Mouse (Mus musculus): ENCODE measurements around the gene Ext2. TPM values are rescaled to one million over a fixed set of nuclear protein-coding genes. Genes with fewer than 3 reads are reported as not detected.

Ext2 gene
- polyA plus RNA-seq, 1 experiment from 2014 or later, result 102 TPM

DNA sequence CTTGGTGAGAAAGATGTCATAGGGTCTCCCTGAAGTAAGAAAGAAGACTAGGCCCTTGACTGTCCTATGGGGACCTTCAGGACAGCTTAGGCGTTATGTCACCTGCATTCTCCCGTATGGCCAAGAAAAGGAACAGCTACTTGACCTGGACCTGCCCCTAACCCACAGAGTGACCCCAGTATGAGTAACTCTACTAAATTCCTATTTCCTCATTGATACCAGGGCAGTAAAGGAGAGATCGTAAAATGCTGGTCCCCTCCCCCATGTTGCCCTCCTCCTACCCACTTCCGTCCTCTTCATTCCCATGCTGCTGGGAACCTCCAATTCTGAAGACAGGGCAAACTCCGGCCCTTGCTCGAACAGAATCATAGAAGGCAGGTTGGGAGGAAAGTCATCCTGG lies 177.6 kb downstream of the Ext2 start:
- Histone ChIP-seq H3K4me2 (no peak overlapping the region), H3K4me1 (peaks cover 22% of the 10 kb centered on the region), H3K9ac (no peak overlapping the region), H3K27me3 (replicated peaks) (peaks cover 91% of the 10 kb centered on the region), H3K36me3 (no peaks in the 10 kb centered on the region), H3K9me3 (no peaks in the 10 kb centered on the region), H3K4me3 (replicated peaks) (no peak overlapping the region), H3K27ac (no peak overlapping the region)
- ATAC-seq (ENCODE audit: insufficient read depth, low FRiP score, low read depth), result no peak
- 52% methylated on average over 6 of the region's 6 CpGs for WGBS

GRCm38 (mm10) chr2:93644234-93644633 lies 178.1 kb downstream of the Ext2 start:
- H3K9ac ChIP-seq, result no peak overlapping the region
- no peak overlapping the region for H3K4me3 ChIP-seq (replicated peaks)
- WGBS, result 48% methylated on average over 4 of the region's 4 CpGs
- no peaks in the 10 kb centered on the region for H3K36me3 ChIP-seq
- H3K27me3 ChIP-seq (replicated peaks), result peaks cover 91% of the 10 kb centered on the region
- H3K4me2 ChIP-seq, result no peak overlapping the region
- peaks cover 22% of the 10 kb centered on the region for H3K4me1 ChIP-seq
- H3K9me3 ChIP-seq, result no peaks in the 10 kb centered on the region
- no peak for ATAC-seq (ENCODE audit: insufficient read depth, low FRiP score, low read depth)
- no peak overlapping the region for H3K27ac ChIP-seq

DNA sequence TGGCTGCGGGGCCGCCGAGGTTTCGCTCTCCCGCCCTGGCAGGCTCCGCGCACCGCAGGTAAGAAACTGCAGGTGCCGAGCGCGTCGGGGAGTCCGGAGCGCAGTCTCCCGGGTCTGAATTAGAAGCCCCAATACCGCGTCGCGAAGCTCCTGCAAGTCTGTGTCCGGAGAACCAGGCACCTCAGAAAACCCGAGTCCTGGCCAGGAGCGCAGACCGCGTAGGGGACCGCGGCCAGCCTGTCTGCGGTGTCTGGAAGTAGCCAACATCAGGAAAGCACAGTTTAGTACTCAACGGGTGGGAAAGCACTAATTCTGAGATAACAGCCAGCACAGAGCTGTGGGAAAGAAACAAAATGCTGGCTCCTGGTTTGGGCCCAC lies 179.0 kb downstream of the Ext2 start:
- H3K9me3 ChIP-seq, result no peaks in the 10 kb centered on the region
- no peak for ATAC-seq (ENCODE audit: insufficient read depth, low FRiP score, low read depth)
- peak overlapping the region; percentile 85 for H3K4me2 ChIP-seq
- H3K36me3 ChIP-seq, result no peaks in the 10 kb centered on the region
- WGBS, result 2% methylated on average over 28 of the region's 28 CpGs
- no peak overlapping the region for H3K27ac ChIP-seq
- peak overlapping the region; percentile 43 for H3K4me3 ChIP-seq (replicated peaks)
- H3K4me1 ChIP-seq, result peaks cover 22% of the 10 kb centered on the region
- no peak overlapping the region for H3K9ac ChIP-seq
- H3K27me3 ChIP-seq (replicated peaks), result peaks cover 90% of the 10 kb centered on the region

GRCm38 (mm10) chr2:93634609-93635008 lies 187.8 kb downstream of the Ext2 start:
- Histone ChIP-seq H3K27ac (no peak overlapping the region), H3K4me3 (replicated peaks) (no peak overlapping the region), H3K9ac (no peak overlapping the region), H3K9me3 (no peaks in the 10 kb centered on the region), H3K36me3 (no peaks in the 10 kb centered on the region), H3K4me2 (no peak overlapping the region), H3K27me3 (replicated peaks) (peaks cover 25% of the 10 kb centered on the region), H3K4me1 (no peaks in the 10 kb centered on the region)
- ATAC-seq (ENCODE audit: insufficient read depth, low FRiP score, low read depth), result no peak
- WGBS, result 84% methylated on average over 4 of the region's 4 CpGs

GRCm38 (mm10) chr2:93624665-93625408 lies 197.5 kb downstream of the Ext2 start:
- Histone ChIP-seq H3K4me2 (no peak overlapping the region), H3K4me3 (replicated peaks) (no peak overlapping the region), H3K9ac (no peak overlapping the region), H3K27ac (no peak overlapping the region), H3K4me1 (no peaks in the 10 kb centered on the region), H3K9me3 (no peaks in the 10 kb centered on the region), H3K27me3 (replicated peaks) (0 out of 2 replicates have a peak, but pooled peaks cover 3% of the 10 kb centered on the region), H3K36me3 (no peaks in the 10 kb centered on the region)
- 41% methylated on average over 13 of the region's 13 CpGs for WGBS
- ATAC-seq (ENCODE audit: insufficient read depth, low FRiP score, low read depth), result no peak

DNA sequence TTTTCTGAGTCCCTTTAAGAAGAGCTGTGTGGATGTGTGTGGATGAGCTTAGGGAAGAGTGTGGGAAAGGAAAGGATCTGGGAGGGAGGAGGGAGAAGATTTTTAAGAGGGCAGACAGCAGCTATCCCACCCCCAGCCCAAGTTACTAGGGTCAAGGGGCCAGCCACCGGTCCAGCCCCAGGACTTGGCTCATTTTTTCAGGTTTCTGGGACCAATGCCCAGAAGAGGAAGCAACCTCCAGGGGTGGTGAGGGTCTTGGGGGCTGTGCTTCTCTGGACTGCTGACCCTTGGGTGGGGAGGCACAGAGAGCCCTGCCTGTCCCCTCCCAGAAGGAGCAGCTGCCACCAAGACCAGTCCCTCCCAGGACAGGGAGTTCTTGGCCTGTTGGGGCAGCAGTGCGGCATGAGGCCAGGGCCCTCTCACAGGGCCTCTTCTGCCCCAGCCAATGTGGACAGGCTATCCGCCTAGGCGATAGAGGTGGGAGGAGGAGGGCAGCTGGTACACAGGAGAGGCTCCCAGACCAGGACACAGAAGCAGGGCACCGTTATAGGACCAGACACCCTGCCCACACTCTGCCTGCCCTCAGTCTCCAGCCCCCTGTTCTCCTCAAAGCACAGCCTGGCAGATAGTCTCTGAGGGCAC lies 203.0 kb downstream of the Ext2 start:
- WGBS, result 51% methylated on average over 5 of the region's 5 CpGs
- 0 out of 2 replicates have a peak, but pooled peaks cover 3% of the 10 kb centered on the region for H3K27me3 ChIP-seq (replicated peaks)
- peak; percentile 18; the same call in 1 of the 2 replicates for ATAC-seq (ENCODE audit: insufficient read depth, low FRiP score, low read depth)
- H3K9me3 ChIP-seq, result no peaks in the 10 kb centered on the region
- H3K4me1 ChIP-seq, result no peaks in the 10 kb centered on the region
- no peak overlapping the region for H3K9ac ChIP-seq
- H3K4me2 ChIP-seq, result no peak overlapping the region
- no peaks in the 10 kb centered on the region for H3K36me3 ChIP-seq
- H3K4me3 ChIP-seq (replicated peaks), result no peak overlapping the region
- no peak overlapping the region for H3K27ac ChIP-seq

GRCm38 (mm10) chr2:93618447-93619199 lies 203.7 kb downstream of the Ext2 start:
- Histone ChIP-seq H3K9ac (no peak overlapping the region), H3K36me3 (no peaks in the 10 kb centered on the region), H3K27ac (no peak overlapping the region), H3K4me3 (replicated peaks) (no peak overlapping the region), H3K9me3 (no peaks in the 10 kb centered on the region), H3K4me1 (no peaks in the 10 kb centered on the region), H3K27me3 (replicated peaks) (0 out of 2 replicates have a peak, but pooled peaks cover 3% of the 10 kb centered on the region), H3K4me2 (no peak overlapping the region)
- 43% methylated on average over 19 of the region's 19 CpGs for WGBS
- ATAC-seq (ENCODE audit: insufficient read depth, low FRiP score, low read depth), result no peak

DNA sequence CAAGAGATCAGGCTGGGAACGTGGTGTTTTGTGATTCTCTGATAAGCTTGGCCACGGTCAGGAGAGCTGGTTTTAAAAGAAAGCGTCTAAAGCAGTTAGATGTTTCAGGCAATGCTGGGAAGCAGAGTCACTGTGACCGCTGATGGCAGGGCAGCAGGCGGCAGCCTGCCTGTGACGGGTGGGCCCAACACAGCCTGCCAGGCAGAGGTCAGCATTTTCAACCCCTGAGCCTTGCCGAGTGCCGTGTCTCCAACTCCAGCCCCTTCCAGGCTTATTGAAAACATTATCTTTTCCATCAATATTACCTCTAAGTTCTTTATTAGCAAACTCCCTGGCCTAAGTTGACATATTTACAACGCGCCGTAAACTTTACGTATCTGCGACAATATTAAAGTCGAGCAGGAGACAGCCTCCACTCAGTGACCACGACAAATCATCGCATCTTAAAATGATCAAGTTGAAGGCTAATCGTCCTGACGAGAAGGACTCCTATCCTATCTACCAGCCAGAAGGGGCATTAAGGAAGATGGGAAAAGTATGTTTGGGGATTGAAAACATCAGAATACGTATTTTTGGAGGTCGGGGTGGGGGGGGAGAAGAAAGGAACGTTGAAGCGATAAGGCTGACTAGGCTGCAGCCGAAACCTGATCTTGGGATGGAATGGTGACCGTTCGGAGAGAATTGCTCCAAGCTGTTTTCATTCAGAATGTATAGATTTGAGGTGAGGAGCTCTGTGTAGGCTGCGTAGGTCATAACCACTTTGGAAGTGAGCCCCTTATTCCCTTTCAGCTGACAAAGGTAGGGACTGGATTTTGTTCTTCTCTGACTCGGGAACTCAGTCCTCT lies 206.3 kb downstream of the Ext2 start:
- H3K9me3 ChIP-seq, result no peaks in the 10 kb centered on the region
- H3K36me3 ChIP-seq, result no peaks in the 10 kb centered on the region
- H3K4me3 ChIP-seq (replicated peaks), result no peak overlapping the region
- H3K27ac ChIP-seq, result no peak overlapping the region
- H3K4me1 ChIP-seq, result no peaks in the 10 kb centered on the region
- no peak for ATAC-seq (ENCODE audit: insufficient read depth, low FRiP score, low read depth)
- 0 out of 2 replicates have a peak, but pooled peaks cover 3% of the 10 kb centered on the region for H3K27me3 ChIP-seq (replicated peaks)
- no peak overlapping the region for H3K9ac ChIP-seq
- no peak overlapping the region for H3K4me2 ChIP-seq
- WGBS, result 64% methylated on average over 27 of the region's 27 CpGs

DNA sequence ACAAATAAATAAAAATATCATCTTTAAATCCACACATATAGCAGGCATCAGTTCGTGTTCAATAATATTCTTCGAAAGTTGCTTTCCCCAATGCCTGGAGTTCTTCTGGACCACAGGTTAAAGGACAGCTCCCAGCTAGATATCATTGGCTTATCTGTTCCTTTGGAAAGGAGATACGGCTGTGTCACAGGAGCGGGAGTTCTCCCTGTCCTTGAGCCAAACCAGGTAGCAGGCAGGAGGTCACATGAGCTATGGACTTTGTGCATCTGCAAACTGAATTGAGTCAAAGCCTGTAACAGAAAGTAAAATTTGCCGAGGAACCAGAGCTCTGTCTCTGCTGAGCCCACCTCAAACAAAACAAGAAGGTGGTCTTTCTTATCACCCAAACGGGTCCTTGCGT lies 209.3 kb downstream of the Ext2 start:
- Histone ChIP-seq H3K9ac (no peak overlapping the region), H3K9me3 (no peaks in the 10 kb centered on the region), H3K4me3 (replicated peaks) (no peak overlapping the region), H3K4me1 (no peaks in the 10 kb centered on the region), H3K27ac (no peak overlapping the region), H3K36me3 (no peaks in the 10 kb centered on the region), H3K27me3 (replicated peaks) (no peaks in the 10 kb centered on the region), H3K4me2 (no peak overlapping the region)
- no peak for ATAC-seq (ENCODE audit: insufficient read depth, low FRiP score, low read depth)
- 79% methylated on average over 7 of the region's 7 CpGs for WGBS

Measured in stomach, embryonic 15.5 days (tissue).